Mouse (Mus musculus) midbrain, embryonic 11.5 days (tissue): ENCODE measurements around the gene Vwa7. TPM values are rescaled to one million over a fixed set of nuclear protein-coding genes. Genes with fewer than 3 reads are reported as not detected.
"Not testable (repeated sequence)": the region's sequence is repeated elsewhere in the genome, so short reads cannot be mapped to it uniquely, and the experiment has no call there.

Experiments used
- ATAC-seq: fragments of 200-750 bp; cut with Nextera tagmentation; 2 replicates; pipeline ENCODE4 v1.8.0; 2017; ENCODE audit warnings: moderate TSS enrichment, moderate library complexity; ENCODE audit not compliant: low FRiP score
- DNase-seq: peaks from one replicate; pipeline ENCODE4 v3.0.0; 2015; ENCODE audit warnings: low spot score; ENCODE audit errors: missing footprints
- H3K27ac ChIP-seq: fragments of 300-500 bp; sonication (generic); 2 replicates; pipeline ENCODE4 v1.5.1; 2014; ENCODE audit warnings: low read depth, low read length
- H3K27me3 ChIP-seq: fragments of 300-500 bp; sonication (generic); 2 replicates; pipeline ENCODE4 v1.6.1; 2014; ENCODE audit warnings: mild to moderate bottlenecking, low read length, moderate library complexity, mixed read lengths; ENCODE audit not compliant: control insufficient read depth, insufficient read depth
- H3K36me3 ChIP-seq: fragments of 300-500 bp; sonication (generic); 2 replicates; pipeline ENCODE4 v1.6.1; 2014; ENCODE audit warnings: mild to moderate bottlenecking, low read length, moderate library complexity, mixed read lengths; ENCODE audit not compliant: control insufficient read depth, insufficient read depth
- H3K4me1 ChIP-seq: fragments of 300-500 bp; sonication (generic); 2 replicates; pipeline ENCODE4 v1.6.1; 2014; ENCODE audit warnings: low read length; ENCODE audit not compliant: control insufficient read depth, insufficient read depth
- H3K4me2 ChIP-seq: fragments of 300-500 bp; sonication (generic); 2 replicates; pipeline ENCODE4 v1.6.1; 2014; ENCODE audit warnings: mild to moderate bottlenecking, moderate library complexity
- H3K4me3 ChIP-seq: fragments of 300-500 bp; sonication (generic); 2 replicates; pipeline ENCODE4 v1.5.1; 2014; ENCODE audit warnings: low read depth, low read length
- H3K9ac ChIP-seq: fragments of 300-500 bp; sonication (generic); 2 replicates; pipeline ENCODE4 v1.6.1; 2014; ENCODE audit warnings: low read length
- H3K9me3 ChIP-seq: fragments of 300-500 bp; sonication (generic); 2 replicates; pipeline ENCODE4 v1.6.1; 2016; ENCODE audit warnings: low read length; ENCODE audit not compliant: control insufficient read depth
- WGBS: fragments of 180-500 bp; shearing (Covaris S2); extraction: QIAGEN DNeasy Blood & Tissue Kit; methylation state at CpG from one replicate; pipeline ENCODE4 v1.1.7; 2014; 5-methylcytosine and 5-hydroxymethylcytosine counted together
- polyA plus RNA-seq: library from polyadenylated mRNA; unstranded; fragments of >200 nt; fragmentation: Nextera tagmentation; extraction: Ambion mirVana; gene quantifications from 2 replicates; pipeline ENCODE4 v1.2.1, GENCODE M21; 2014

The Vwa7 gene
- polyA plus RNA-seq, 1 experiment from 2014 or later: 0.07 TPM

- H3K4me3 ChIP-seq: no peak overlapping the region
- H3K9me3 ChIP-seq: no peaks in the 10 kb centered on the region
- peaks cover 6% of the 10 kb centered on the region for H3K4me1 ChIP-seq
- DNase-seq (no peak), ATAC-seq (no peak)
- no peaks in the 10 kb centered on the region for H3K27me3 ChIP-seq
- no peak overlapping the region for H3K27ac ChIP-seq
- H3K9ac ChIP-seq: no peak overlapping the region
- H3K36me3 ChIP-seq: no peaks in the 10 kb centered on the region
- no peak overlapping the region for H3K4me2 ChIP-seq
- WGBS: 74% methylated on average over 8 of the region's 8 CpGs
Measured at GRCm38 (mm10) chr17:35032323-35032870, 16.0 kb downstream of the Vwa7 start.

- not testable (repeated sequence) for H3K9ac ChIP-seq, H3K4me3 ChIP-seq, DNase-seq, H3K4me1 ChIP-seq, H3K9me3 ChIP-seq, ATAC-seq, H3K27me3 ChIP-seq, H3K27ac ChIP-seq, H3K4me2 ChIP-seq, H3K36me3 ChIP-seq
- WGBS: 86% methylated on average over 1 of the region's 1 CpGs
Measured at GRCm38 (mm10) chr17:35033703-35034102, 17.3 kb downstream of the Vwa7 start.

GRCm38 (mm10) chr17:35034896-35035295 is 18.5 kb downstream of the Vwa7 start:
- Histone ChIP-seq H3K27me3 (no peaks in the 10 kb centered on the region), H3K4me1 (no peaks in the 10 kb centered on the region; the same call in 1 of the 2 replicates), H3K9ac (no peak overlapping the region), H3K9me3 (no peaks in the 10 kb centered on the region), H3K36me3 (no peaks in the 10 kb centered on the region), H3K27ac (no peak overlapping the region), H3K4me2 (no peak overlapping the region), H3K4me3 (no peak overlapping the region)
- DNase-seq (no peak), ATAC-seq (no peak)
- 77% methylated on average over 6 of the region's 6 CpGs for WGBS

- no peaks in the 10 kb centered on the region for H3K4me1 ChIP-seq
- no peak overlapping the region for H3K4me3 ChIP-seq
- H3K36me3 ChIP-seq: no peaks in the 10 kb centered on the region
- no peaks in the 10 kb centered on the region for H3K27me3 ChIP-seq
- no peaks in the 10 kb centered on the region for H3K9me3 ChIP-seq
- WGBS: 85% methylated on average over 11 of the region's 11 CpGs
- no peak overlapping the region for H3K4me2 ChIP-seq
- H3K27ac ChIP-seq: no peak overlapping the region
- no peak for ATAC-seq
- DNase-seq: no peak
- no peak overlapping the region for H3K9ac ChIP-seq
Measured at GRCm38 (mm10) chr17:35039121-35039873, 22.9 kb downstream of the Vwa7 start.

GRCm38 (mm10) chr17:35043794-35044193 is 27.4 kb downstream of the Vwa7 start:
- 87% methylated on average over 4 of the region's 4 CpGs for WGBS
- no peak for ATAC-seq

GRCm38 (mm10) chr17:35044904-35045806 is 28.8 kb downstream of the Vwa7 start:
- peak overlapping the region; percentile 90 for H3K9ac ChIP-seq
- H3K27me3 ChIP-seq: no peaks in the 10 kb centered on the region
- 92% methylated on average over 7 of the region's 7 CpGs for WGBS
- H3K36me3 ChIP-seq: no peaks in the 10 kb centered on the region
- ATAC-seq (no peak), DNase-seq (no peak)
- H3K27ac ChIP-seq: no peak overlapping the region; the same call in 1 of the 2 replicates
- H3K9me3 ChIP-seq: no peaks in the 10 kb centered on the region
- peak overlapping the region; percentile 45 for H3K4me3 ChIP-seq
- H3K4me1 ChIP-seq: peaks cover 36% of the 10 kb centered on the region
- peak overlapping the region; percentile 97 for H3K4me2 ChIP-seq

More at GRCm38 (mm10) chr17:35043794-35044193, 27.4 kb downstream of the Vwa7 start:
- H3K4me1 ChIP-seq: peaks cover 24% of the 10 kb centered on the region
- no peaks in the 10 kb centered on the region for H3K9me3 ChIP-seq
- H3K9ac ChIP-seq: no peak overlapping the region
- H3K4me3 ChIP-seq: no peak overlapping the region
- no peak overlapping the region for H3K27ac ChIP-seq
- H3K27me3 ChIP-seq: no peaks in the 10 kb centered on the region
- no peaks in the 10 kb centered on the region for H3K36me3 ChIP-seq
- no peak for DNase-seq
- H3K4me2 ChIP-seq: no peak overlapping the region

- Histone ChIP-seq H3K27me3 (no peaks in the 10 kb centered on the region), H3K4me2 (peak overlapping the region; percentile 97), H3K27ac (peak overlapping the region; percentile 83), H3K36me3 (no peaks in the 10 kb centered on the region), H3K4me1 (peaks cover 40% of the 10 kb centered on the region), H3K9me3 (no peaks in the 10 kb centered on the region), H3K9ac (peak overlapping the region; percentile 90), H3K4me3 (peak overlapping the region; percentile 45)
- ATAC-seq (peak; percentile 76; the same call in 1 of the 2 replicates), DNase-seq (peak; percentile 95)
- WGBS: 7% methylated on average over 45 of the region's 48 CpGs
Measured at GRCm38 (mm10) chr17:35045807-35046680, 29.7 kb downstream of the Vwa7 start.

- H3K27me3 ChIP-seq: no peaks in the 10 kb centered on the region
- H3K9ac ChIP-seq: peak within 1 kb of the TSS; percentile 90
- DNase-seq (peak; percentile 100), ATAC-seq (peak; percentile 97)
- peaks cover 46% of the 10 kb centered on the region for H3K4me1 ChIP-seq
- H3K9me3 ChIP-seq: no peaks in the 10 kb centered on the region
- peak within 1 kb of the TSS; percentile 83 for H3K27ac ChIP-seq
- H3K36me3 ChIP-seq: no peaks in the 10 kb centered on the region
- WGBS: 3% methylated on average over 32 of the region's 33 CpGs
- peak within 1 kb of the TSS; percentile 45 for H3K4me3 ChIP-seq
- H3K4me2 ChIP-seq: peak within 1 kb of the TSS; percentile 97
Measured at GRCm38 (mm10) chr17:35046681-35047455, 30.5 kb downstream of the Vwa7 start, which contains the start of gene Msh5. TSS of gene Msh5 (minus strand) at chr17:35046745.
